In genomic region chr4:138972827-138973718, GRCm38 (mm10) we compare ENCODE assay signal across 8 mouse cellular contexts. TPM values are rescaled to one million over a fixed set of nuclear protein-coding genes. Genes with fewer than 3 reads are reported as not detected.
A peak's percentile ranks its signal among the peaks of the same experiment; 100 is the strongest.
DNase-seq lines count a peak whose midpoint lies in the region; ATAC-seq and TF ChIP-seq lines count a peak whose summit lies in the region.

TSS of gene Tmco4 (plus strand) at chr4:138972888.

- TF ChIP-seq POLR2A in olfactory bulb, adult 2 months (IDR thresholded peaks at IDR 0.05; ENCODE audit: insufficient read depth, low read depth, low read length) = 0 out of 2 replicates have a peak, but pooled peaks have one; percentile 15

- H3K27ac ChIP-seq in forebrain, postnatal 0 days (ENCODE audit: low read depth, low read length) = peak within 1 kb of the TSS; percentile 16; the same call in 1 of the 2 replicates
- H3K27ac ChIP-seq in lung, postnatal 0 days (ENCODE audit: low read length) = peak within 1 kb of the TSS; percentile 97
- no peak within 1 kb of the TSS for H3K27ac ChIP-seq in olfactory bulb, adult 2 months (ENCODE audit: insufficient read depth, low read depth, low read length)

- TF ChIP-seq CTCF in forebrain, postnatal 0 days (IDR thresholded peaks at IDR 0.05; ENCODE audit: low read depth) = no peak
- peak; percentile 6; the same call in 1 of the 2 replicates for TF ChIP-seq CTCF in lung, postnatal 0 days (IDR thresholded peaks at IDR 0.05)
- no peak for TF ChIP-seq CTCF in olfactory bulb, adult 2 months (IDR thresholded peaks at IDR 0.05; ENCODE audit: insufficient read depth, low read depth, low read length)

- H3K4me3 ChIP-seq in forebrain, postnatal 0 days (ENCODE audit: low read depth, low read length) = peak within 1 kb of the TSS; percentile 41
- peak within 1 kb of the TSS; percentile 68 for H3K4me3 ChIP-seq in lung, postnatal 0 days (ENCODE audit: low read depth, low read length)
- H3K4me3 ChIP-seq in olfactory bulb, adult 2 months (ENCODE audit: insufficient read depth, low read depth, low read length) = peak within 1 kb of the TSS; percentile 53

- ATAC-seq in forebrain, postnatal 0 days = peak; percentile 72
- ATAC-seq in hematopoietic stem cell, adult 5-6 weeks (replicated peaks in 1 of 2; ENCODE audit: insufficient read depth in 1 of 2, low FRiP score in 2 of 2, low TSS enrichment in 1 of 2, low read depth in 1 of 2, poor library complexity in 2 of 2, severe bottlenecking in 2 of 2) = peak; percentile 80 to 81
- peak; percentile 72 for ATAC-seq in lung, postnatal 0 days

- no peaks in the 10 kb centered on the region for H3K9me3 ChIP-seq in forebrain, postnatal 0 days (ENCODE audit: low read length)
- no peaks in the 10 kb centered on the region for H3K9me3 ChIP-seq in lung, postnatal 0 days (ENCODE audit: low read length)

- H3K27me3 ChIP-seq in forebrain, postnatal 0 days (ENCODE audit: insufficient read depth, low read length) = no peaks in the 10 kb centered on the region
- no peaks in the 10 kb centered on the region for H3K27me3 ChIP-seq in lung, postnatal 0 days (replicated peaks; ENCODE audit: insufficient read depth, low read length)

- TF ChIP-seq EP300 in lung, postnatal 0 days (IDR thresholded peaks at IDR 0.05) = no peak

- H3K9ac ChIP-seq in forebrain, postnatal 0 days = peak within 1 kb of the TSS; percentile 61
- H3K9ac ChIP-seq in lung, postnatal 0 days (replicated peaks; ENCODE audit: low read depth) = peak within 1 kb of the TSS; percentile 82

- H3K4me2 ChIP-seq in forebrain, postnatal 0 days (ENCODE audit: low read depth) = peak within 1 kb of the TSS; percentile 90
- H3K4me2 ChIP-seq in lung, postnatal 0 days (replicated peaks; ENCODE audit: low read depth, low read length) = peak within 1 kb of the TSS; percentile 98

- WGBS in forebrain, postnatal 0 days = 4% methylated on average over 50 of the region's 60 CpGs
- 0% methylated on average over 43 of the region's 60 CpGs for WGBS in lung, postnatal 0 days
- 4% methylated on average over 60 of the region's 60 CpGs for WGBS in olfactory bulb, adult 2 months

- DNase-seq in MEL-GATA-1-ER (ENCODE audit: extremely low read depth, low read depth) = peak; percentile 62
- DNase-seq in c-Kit-positive CD71-positive TER-119-positive erythroid progenitor cells, embryonic 14.5 days (ENCODE audit: low spot score) = peak; percentile 67
- DNase-seq in forebrain, postnatal 0 days = peak; percentile 59
- peak; percentile 65 for DNase-seq in layer of hippocampus, adult 9-11 months
- DNase-seq in lung, postnatal 0 days (ENCODE audit: low spot score) = peak; percentile 91
- peak; percentile 87 for DNase-seq in thymus, postnatal 14 days

- 0 out of 2 replicates have a peak, but pooled peaks cover 3% of the 10 kb centered on the region for H3K4me1 ChIP-seq in forebrain, postnatal 0 days (ENCODE audit: insufficient read depth)
- no peaks in the 10 kb centered on the region; the same call in 1 of the 2 replicates for H3K4me1 ChIP-seq in lung, postnatal 0 days (ENCODE audit: insufficient read depth, low read depth, low read length)
- peaks cover 19% of the 10 kb centered on the region for H3K4me1 ChIP-seq in olfactory bulb, adult 2 months (ENCODE audit: control insufficient read depth, insufficient read depth, low read length)

- no peaks in the 10 kb centered on the region for H3K36me3 ChIP-seq in forebrain, postnatal 0 days (ENCODE audit: insufficient read depth)
- no peaks in the 10 kb centered on the region for H3K36me3 ChIP-seq in lung, postnatal 0 days (ENCODE audit: insufficient read depth, low read length)

RNA-seq across cellular contexts. Expression of gene Tmco4, which starts in this region (rescaled TPM):
- 1.5 and 4.0 TPM in 2 replicates for total RNA-seq in forebrain, postnatal 0 days (2014; rRNA removed)
- polyA plus RNA-seq in forebrain, postnatal 0 days (2015; fragmentation: Nextera tagmentation; extraction: Ambion mirVana) = 1.4 and 1.5 TPM in 2 replicates
- 14.0 and 22.8 TPM in 2 replicates for total RNA-seq in hematopoietic stem cell, adult 5-6 weeks (2017)
- polyA plus RNA-seq in lung, postnatal 0 days (2015; fragmentation: Nextera tagmentation; extraction: Ambion mirVana) = 8.3 and 8.5 TPM in 2 replicates
- not detected in 2 replicates for polyA plus RNA-seq in olfactory bulb, adult 2 months (2012; ENCODE audit: insufficient read depth, insufficient read length, low replicate concordance, missing spikeins)
